Mouse (Mus musculus): Measurements from ENCODE around the gene Manba. TPM values are rescaled to one million over a fixed set of nuclear protein-coding genes. Genes with fewer than 3 reads are reported as not detected.

Manba gene
- polyA plus RNA-seq, 1 experiment from 2014 or later: 44.5 TPM

GRCm38 (mm10) chr3:135503160-135503559 is 17.7 kb downstream of the Manba start:
- H3K9ac ChIP-seq (ENCODE audit: low read length): peak overlapping the region; percentile 58
- no peaks in the 10 kb centered on the region for H3K27me3 ChIP-seq (ENCODE audit: control insufficient read depth, insufficient read depth, low read length)
- peaks cover 15 to 23% of the 10 kb centered on the region in 2 experiments for H3K4me1 ChIP-seq (ENCODE audit: control insufficient read depth in 2 of 2, insufficient read depth in 2 of 2, low read length in 2 of 2)
- 0 out of 2 replicates have a peak, but pooled peaks cover 2% of the 10 kb centered on the region for H3K9me3 ChIP-seq (ENCODE audit: control insufficient read depth, low read length)
- WGBS: 44% methylated on average over 5 of the region's 5 CpGs
- peak overlapping the region; percentile 78 to 87 for H3K27ac ChIP-seq (replicated peaks in 1 of 2; ENCODE audit: control insufficient read depth in 1 of 2, insufficient read depth in 1 of 2, low read depth in 2 of 2, low read length in 2 of 2)
- 0 out of 2 replicates have a peak, but pooled peaks cover 4% of the 10 kb centered on the region for H3K36me3 ChIP-seq (ENCODE audit: control insufficient read depth, insufficient read depth, low read length)
- no peak for ATAC-seq (ENCODE audit: insufficient number of reproducible peaks, insufficient read depth, low FRiP score, low read depth)
- H3K4me3 ChIP-seq (ENCODE audit: control insufficient read depth in 1 of 2, insufficient read depth in 1 of 2, low read depth in 1 of 2, low read length in 2 of 2): no peak overlapping the region
- H3K4me2 ChIP-seq (ENCODE audit: low read length): peak overlapping the region; percentile 47

DNA sequence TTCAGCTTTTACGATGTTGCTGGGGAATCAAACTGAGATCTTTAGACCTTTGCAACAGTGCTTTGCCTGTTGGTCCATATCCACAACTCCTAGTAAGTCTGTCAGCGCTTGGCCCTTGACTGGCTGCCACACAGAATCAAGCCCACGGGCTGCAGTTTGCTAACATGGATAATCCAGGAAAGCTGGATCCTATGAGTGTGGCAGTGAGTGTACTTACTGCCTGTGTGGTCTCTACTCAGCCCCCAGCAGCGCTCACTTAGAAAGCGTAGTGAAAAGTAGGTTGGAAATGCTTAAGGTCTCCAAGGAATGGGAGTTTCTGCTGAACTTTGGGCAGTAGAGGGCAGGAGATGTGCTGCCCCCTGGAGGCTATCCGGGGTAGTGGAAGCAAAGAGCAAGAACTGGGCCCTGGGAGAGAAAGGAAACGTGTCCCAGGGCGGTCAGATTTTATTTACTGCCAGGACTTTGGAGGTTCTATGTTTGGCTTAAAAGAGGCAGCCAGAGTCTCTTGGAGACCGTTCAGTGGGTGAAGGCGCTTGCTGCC is 20.0 kb downstream of the Manba start:
- Histone ChIP-seq H3K36me3 (ENCODE audit: control insufficient read depth, insufficient read depth, low read length) (0 out of 2 replicates have a peak, but pooled peaks cover 4% of the 10 kb centered on the region), H3K4me2 (ENCODE audit: low read length) (no peak overlapping the region), H3K4me1 (ENCODE audit: control insufficient read depth in 2 of 2, insufficient read depth in 2 of 2, low read length in 2 of 2) (peaks cover 15 to 23% of the 10 kb centered on the region in 2 experiments), H3K27ac (replicated peaks in 1 of 2; ENCODE audit: control insufficient read depth in 1 of 2, insufficient read depth in 1 of 2, low read depth in 2 of 2, low read length in 2 of 2) (no peak overlapping the region), H3K9ac (ENCODE audit: low read length) (no peak overlapping the region), H3K27me3 (ENCODE audit: control insufficient read depth, insufficient read depth, low read length) (no peaks in the 10 kb centered on the region), H3K4me3 (ENCODE audit: control insufficient read depth in 1 of 2, insufficient read depth in 1 of 2, low read depth in 1 of 2, low read length in 2 of 2) (no peak overlapping the region), H3K9me3 (ENCODE audit: control insufficient read depth, low read length) (no peaks in the 10 kb centered on the region)
- WGBS: 67% methylated on average over 10 of the region's 10 CpGs
- ATAC-seq (ENCODE audit: insufficient number of reproducible peaks, insufficient read depth, low FRiP score, low read depth): no peak

DNA sequence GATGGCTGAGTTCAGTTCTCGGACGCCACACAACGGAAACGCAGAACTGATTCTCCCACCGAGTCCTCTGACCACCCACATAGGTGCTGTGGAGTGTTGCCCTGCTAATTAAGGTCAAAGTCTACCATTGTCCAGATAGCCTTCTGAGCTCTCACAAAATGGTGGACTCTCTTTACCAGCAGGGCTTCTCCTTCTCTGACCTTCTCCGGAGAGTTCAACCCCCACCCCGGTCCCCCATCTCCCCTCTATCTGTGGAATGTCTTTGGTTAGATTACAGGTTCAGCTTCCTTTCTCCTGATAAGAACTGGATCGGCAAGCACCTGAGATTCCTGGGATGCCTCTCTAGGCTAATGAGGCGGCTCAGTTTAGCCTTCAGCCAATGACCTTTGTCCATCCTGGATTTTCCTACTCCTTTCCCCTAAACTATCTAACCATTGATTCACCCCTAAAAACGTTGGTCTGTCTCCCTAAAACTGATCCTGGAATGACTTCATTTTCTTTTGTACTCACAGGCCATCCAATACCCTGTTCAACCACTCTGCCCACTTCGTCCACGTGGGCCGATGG is 20.6 kb downstream of the Manba start:
- Histone ChIP-seq H3K36me3 (ENCODE audit: control insufficient read depth, insufficient read depth, low read length) (peaks cover 7% of the 10 kb centered on the region; the same call in 1 of the 2 replicates), H3K27ac (replicated peaks in 1 of 2; ENCODE audit: control insufficient read depth in 1 of 2, insufficient read depth in 1 of 2, low read depth in 2 of 2, low read length in 2 of 2) (no peak overlapping the region), H3K27me3 (ENCODE audit: control insufficient read depth, insufficient read depth, low read length) (no peaks in the 10 kb centered on the region), H3K9ac (ENCODE audit: low read length) (no peak overlapping the region), H3K9me3 (ENCODE audit: control insufficient read depth, low read length) (no peaks in the 10 kb centered on the region), H3K4me1 (ENCODE audit: control insufficient read depth in 2 of 2, insufficient read depth in 2 of 2, low read length in 2 of 2) (peaks cover 15 to 23% of the 10 kb centered on the region in 2 experiments), H3K4me3 (ENCODE audit: control insufficient read depth in 1 of 2, insufficient read depth in 1 of 2, low read depth in 1 of 2, low read length in 2 of 2) (no peak overlapping the region), H3K4me2 (ENCODE audit: low read length) (no peak overlapping the region)
- no peak for ATAC-seq (ENCODE audit: insufficient number of reproducible peaks, insufficient read depth, low FRiP score, low read depth)
- 80% methylated on average over 13 of the region's 13 CpGs for WGBS

GRCm38 (mm10) chr3:135507506-135507905 is 22.1 kb downstream of the Manba start:
- H3K4me2 ChIP-seq (ENCODE audit: low read length): no peak overlapping the region
- H3K4me1 ChIP-seq (ENCODE audit: control insufficient read depth in 2 of 2, insufficient read depth in 2 of 2, low read length in 2 of 2): peaks cover 12 to 22% of the 10 kb centered on the region in 2 experiments
- 90% methylated on average over 7 of the region's 7 CpGs for WGBS
- H3K9ac ChIP-seq (ENCODE audit: low read length): no peak overlapping the region
- H3K27ac ChIP-seq (replicated peaks in 1 of 2; ENCODE audit: control insufficient read depth in 1 of 2, insufficient read depth in 1 of 2, low read depth in 2 of 2, low read length in 2 of 2): no peak overlapping the region
- H3K36me3 ChIP-seq (ENCODE audit: control insufficient read depth, insufficient read depth, low read length): peaks cover 21% of the 10 kb centered on the region; the same call in 1 of the 2 replicates
- H3K4me3 ChIP-seq (ENCODE audit: control insufficient read depth in 1 of 2, insufficient read depth in 1 of 2, low read depth in 1 of 2, low read length in 2 of 2): no peak overlapping the region
- ATAC-seq (ENCODE audit: insufficient number of reproducible peaks, insufficient read depth, low FRiP score, low read depth): no peak
- H3K27me3 ChIP-seq (ENCODE audit: control insufficient read depth, insufficient read depth, low read length): no peaks in the 10 kb centered on the region
- H3K9me3 ChIP-seq (ENCODE audit: control insufficient read depth, low read length): no peaks in the 10 kb centered on the region

- Histone ChIP-seq H3K27ac (replicated peaks in 1 of 2; ENCODE audit: control insufficient read depth in 1 of 2, insufficient read depth in 1 of 2, low read depth in 2 of 2, low read length in 2 of 2) (no peak overlapping the region), H3K4me3 (ENCODE audit: control insufficient read depth in 1 of 2, insufficient read depth in 1 of 2, low read depth in 1 of 2, low read length in 2 of 2) (no peak overlapping the region), H3K4me2 (ENCODE audit: low read length) (no peak overlapping the region), H3K9me3 (ENCODE audit: control insufficient read depth, low read length) (no peaks in the 10 kb centered on the region), H3K4me1 (ENCODE audit: control insufficient read depth in 2 of 2, insufficient read depth in 2 of 2, low read length in 2 of 2) (peaks cover 5 to 15% of the 10 kb centered on the region in 2 experiments), H3K9ac (ENCODE audit: low read length) (no peak overlapping the region), H3K36me3 (ENCODE audit: control insufficient read depth, insufficient read depth, low read length) (peaks cover 23% of the 10 kb centered on the region; the same call in 1 of the 2 replicates), H3K27me3 (ENCODE audit: control insufficient read depth, insufficient read depth, low read length) (no peaks in the 10 kb centered on the region)
- WGBS: 86% methylated on average over 1 of the region's 1 CpGs
- no peak for ATAC-seq (ENCODE audit: insufficient number of reproducible peaks, insufficient read depth, low FRiP score, low read depth)
Measured at GRCm38 (mm10) chr3:135508191-135508590, 22.8 kb downstream of the Manba start.

GRCm38 (mm10) chr3:135510372-135510771 is 25.0 kb downstream of the Manba start:
- WGBS: 82% methylated on average over 3 of the region's 3 CpGs
- no peak for ATAC-seq (ENCODE audit: insufficient number of reproducible peaks, insufficient read depth, low FRiP score, low read depth)

GRCm38 (mm10) chr3:135511683-135512082 is 26.3 kb downstream of the Manba start:
- H3K4me3 ChIP-seq (ENCODE audit: control insufficient read depth in 1 of 2, insufficient read depth in 1 of 2, low read depth in 1 of 2, low read length in 2 of 2): no peak overlapping the region
- peaks cover 13 to 32% of the 10 kb centered on the region in 2 experiments for H3K4me1 ChIP-seq (ENCODE audit: control insufficient read depth in 2 of 2, insufficient read depth in 2 of 2, low read length in 2 of 2)
- H3K27me3 ChIP-seq (ENCODE audit: control insufficient read depth, insufficient read depth, low read length): no peaks in the 10 kb centered on the region
- H3K9me3 ChIP-seq (ENCODE audit: control insufficient read depth, low read length): no peaks in the 10 kb centered on the region
- H3K27ac ChIP-seq (replicated peaks in 1 of 2; ENCODE audit: control insufficient read depth in 1 of 2, insufficient read depth in 1 of 2, low read depth in 2 of 2, low read length in 2 of 2): peak overlapping the region in 1 of 2 experiments; percentile 37; a peak in 1 of 4 replicates
- H3K9ac ChIP-seq (ENCODE audit: low read length): 0 out of 2 replicates have a peak overlapping the region, but pooled peaks have one; percentile 4
- WGBS: 31% methylated on average over 11 of the region's 11 CpGs
- no peak overlapping the region for H3K4me2 ChIP-seq (ENCODE audit: low read length)
- no peak for ATAC-seq (ENCODE audit: insufficient number of reproducible peaks, insufficient read depth, low FRiP score, low read depth)
- H3K36me3 ChIP-seq (ENCODE audit: control insufficient read depth, insufficient read depth, low read length): peaks cover 29% of the 10 kb centered on the region

More at GRCm38 (mm10) chr3:135510372-135510771, 25.0 kb downstream of the Manba start:
- H3K27me3 ChIP-seq (ENCODE audit: control insufficient read depth, insufficient read depth, low read length): no peaks in the 10 kb centered on the region
- H3K4me3 ChIP-seq (ENCODE audit: control insufficient read depth in 1 of 2, insufficient read depth in 1 of 2, low read depth in 1 of 2, low read length in 2 of 2): no peak overlapping the region
- peaks cover 10 to 23% of the 10 kb centered on the region in 2 experiments for H3K4me1 ChIP-seq (ENCODE audit: control insufficient read depth in 2 of 2, insufficient read depth in 2 of 2, low read length in 2 of 2)
- no peak overlapping the region for H3K4me2 ChIP-seq (ENCODE audit: low read length)
- H3K9me3 ChIP-seq (ENCODE audit: control insufficient read depth, low read length): no peaks in the 10 kb centered on the region
- no peak overlapping the region for H3K27ac ChIP-seq (replicated peaks in 1 of 2; ENCODE audit: control insufficient read depth in 1 of 2, insufficient read depth in 1 of 2, low read depth in 2 of 2, low read length in 2 of 2)
- H3K36me3 ChIP-seq (ENCODE audit: control insufficient read depth, insufficient read depth, low read length): peaks cover 33% of the 10 kb centered on the region
- H3K9ac ChIP-seq (ENCODE audit: low read length): no peak overlapping the region
